Mouse (Mus musculus): ENCODE data around the gene Gm43302.

DNA sequence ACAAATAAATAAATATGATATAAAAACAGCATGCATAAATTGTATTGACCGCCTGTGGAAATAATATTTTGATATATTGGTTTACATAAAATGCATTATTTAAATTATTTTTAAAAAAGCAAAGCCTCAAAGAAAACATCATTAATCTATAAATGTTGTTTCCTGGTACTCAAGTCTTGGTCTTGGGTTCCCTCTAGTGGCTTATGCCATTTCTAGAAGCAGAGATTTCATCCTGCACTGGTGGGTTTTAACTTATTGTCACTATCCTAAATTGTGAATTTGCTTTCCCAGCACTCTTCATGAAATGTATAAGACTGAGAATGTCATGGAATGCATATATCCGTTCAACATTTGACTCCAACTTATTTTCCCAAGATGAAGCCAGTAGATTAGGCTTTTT is 29.0 kb upstream of the Gm43302 start:
- TF ChIP-seq CTCF (conservative IDR thresholded peaks at IDR 0.05; ENCODE audit: insufficient read depth, insufficient read length, low read depth, low read length) (0 out of 2 replicates have a peak, but pooled peaks have one; percentile 5), POLR2A (IDR thresholded peaks at IDR 0.05; ENCODE audit: low read depth, low read length) (no peak)

Data from kidney, adult 2 months (tissue).